Mouse (Mus musculus): ENCODE measurements around the gene Zbtb2.
"Not testable (repeated sequence)": the region's sequence is repeated elsewhere in the genome, so short reads cannot be mapped to it uniquely, and the experiment has no call there.

Gene Zbtb2

DNA sequence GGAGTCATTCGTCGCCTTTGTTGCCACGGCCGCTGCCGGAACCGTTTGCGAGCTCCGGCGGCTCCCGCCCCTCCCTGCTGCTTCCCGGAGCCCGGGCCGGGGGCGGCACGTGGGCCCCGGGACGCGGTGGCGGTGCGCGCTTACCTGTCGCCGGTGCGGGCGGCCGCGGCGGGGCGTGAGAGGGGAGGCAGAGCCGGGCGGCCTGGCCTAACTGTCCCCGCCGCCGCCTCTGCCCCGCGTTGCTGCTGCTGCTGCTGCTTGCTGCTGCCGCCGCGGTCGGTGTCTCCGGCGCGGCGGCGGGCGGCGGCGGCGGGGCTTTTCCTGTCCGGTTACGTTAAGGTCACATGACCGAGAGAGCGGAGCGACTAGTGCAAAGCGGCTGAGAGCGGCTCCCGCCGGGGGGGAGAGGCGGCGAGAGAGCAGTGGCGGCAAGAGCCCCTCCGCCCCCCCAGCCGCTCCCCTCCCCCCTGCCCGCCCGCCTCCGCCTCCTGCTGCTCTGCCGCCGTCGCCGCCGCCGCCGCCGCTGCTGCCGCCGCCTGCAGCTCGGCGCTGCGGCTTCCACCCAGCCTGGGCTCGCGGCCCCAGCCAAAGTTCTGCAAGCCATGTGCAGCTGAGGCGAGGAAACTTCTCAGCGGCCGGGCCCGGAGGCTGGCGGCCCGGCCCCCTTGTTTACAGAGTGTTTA is at the start of gene Zbtb2:
Zbtb2 (minus strand) TSS at position 408 of the 683 bp plus-strand sequence.
- DNase-seq: peak; percentile 82 to 85

DNA sequence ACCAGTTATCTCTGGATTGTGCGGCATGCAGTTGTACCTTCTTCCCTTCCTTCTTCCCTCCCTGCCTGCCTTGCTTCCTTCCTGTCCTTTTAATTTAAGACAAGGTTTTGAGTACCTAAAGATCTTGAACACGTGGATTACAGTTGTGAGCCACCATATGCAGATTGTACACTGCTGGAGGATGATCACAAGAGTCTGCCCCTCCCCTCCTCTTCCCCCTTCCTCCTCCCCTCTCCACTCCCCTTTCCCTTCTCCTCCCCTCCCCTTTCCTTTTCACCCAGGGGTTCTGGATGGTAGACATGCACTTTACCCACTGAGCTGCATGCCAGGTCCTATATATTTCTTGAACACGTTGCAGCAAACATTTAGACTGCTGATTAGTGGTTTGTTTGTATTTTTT is 47.5 kb upstream of the Zbtb2 start:
- no peak for DNase-seq

DNA sequence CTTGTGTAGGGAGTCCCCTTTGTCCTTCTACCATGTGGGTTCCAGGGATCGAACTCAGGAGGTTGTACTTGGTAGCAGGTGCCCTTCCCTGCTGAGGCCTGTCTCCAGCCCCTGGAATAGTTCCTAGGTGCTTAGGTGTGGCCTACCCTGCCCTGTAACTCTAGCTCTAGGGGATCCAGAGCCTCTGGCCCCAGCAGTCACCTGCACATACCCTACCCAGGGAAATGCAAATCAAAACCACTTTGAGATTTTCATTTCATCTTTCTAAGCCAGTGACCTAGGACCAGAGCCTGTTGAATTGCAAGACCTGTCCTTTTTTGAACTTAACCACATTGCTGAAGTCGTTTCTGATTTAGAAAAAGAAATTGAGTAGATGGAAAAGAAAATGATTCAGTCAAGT is 46.0 kb upstream of the Zbtb2 start:
- DNase-seq: not testable (repeated sequence)

DNA sequence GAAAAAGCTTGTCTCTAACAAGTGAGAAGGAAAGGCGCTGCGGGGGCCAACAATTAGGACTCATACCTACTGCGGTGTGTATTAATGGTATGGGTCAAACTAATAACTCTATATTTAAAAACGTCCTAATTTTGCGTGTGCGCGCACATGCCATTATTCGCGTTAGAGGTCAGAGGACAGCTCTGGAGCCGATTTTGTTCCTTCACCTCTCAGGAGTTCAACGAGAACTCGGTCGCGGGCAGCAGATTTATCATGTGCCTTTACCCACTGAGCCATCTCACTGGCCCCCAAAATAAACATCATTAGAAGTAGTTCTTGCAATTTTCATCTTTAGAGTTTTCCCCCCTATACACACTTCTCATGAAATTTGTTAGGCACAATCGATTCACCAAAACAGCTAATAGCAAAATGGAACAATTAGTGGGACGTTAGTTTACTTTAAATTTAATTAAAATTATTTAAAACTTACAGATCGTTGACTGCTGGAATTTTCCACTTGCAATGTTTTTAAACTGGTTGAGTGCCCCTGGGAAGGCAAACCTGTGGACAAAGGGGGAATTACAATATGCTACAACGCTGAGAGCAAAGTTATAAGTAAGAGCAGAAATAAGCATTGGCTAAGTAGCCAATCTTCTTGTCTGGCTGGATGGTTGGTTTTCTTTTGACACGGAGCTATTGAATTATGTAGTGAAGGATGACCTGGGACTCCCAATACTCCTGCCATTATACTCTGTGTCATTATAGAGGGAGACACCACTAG is 45.3 kb upstream of the Zbtb2 start:
- peak in 1 of 2 experiments; percentile 29 for DNase-seq

DNA sequence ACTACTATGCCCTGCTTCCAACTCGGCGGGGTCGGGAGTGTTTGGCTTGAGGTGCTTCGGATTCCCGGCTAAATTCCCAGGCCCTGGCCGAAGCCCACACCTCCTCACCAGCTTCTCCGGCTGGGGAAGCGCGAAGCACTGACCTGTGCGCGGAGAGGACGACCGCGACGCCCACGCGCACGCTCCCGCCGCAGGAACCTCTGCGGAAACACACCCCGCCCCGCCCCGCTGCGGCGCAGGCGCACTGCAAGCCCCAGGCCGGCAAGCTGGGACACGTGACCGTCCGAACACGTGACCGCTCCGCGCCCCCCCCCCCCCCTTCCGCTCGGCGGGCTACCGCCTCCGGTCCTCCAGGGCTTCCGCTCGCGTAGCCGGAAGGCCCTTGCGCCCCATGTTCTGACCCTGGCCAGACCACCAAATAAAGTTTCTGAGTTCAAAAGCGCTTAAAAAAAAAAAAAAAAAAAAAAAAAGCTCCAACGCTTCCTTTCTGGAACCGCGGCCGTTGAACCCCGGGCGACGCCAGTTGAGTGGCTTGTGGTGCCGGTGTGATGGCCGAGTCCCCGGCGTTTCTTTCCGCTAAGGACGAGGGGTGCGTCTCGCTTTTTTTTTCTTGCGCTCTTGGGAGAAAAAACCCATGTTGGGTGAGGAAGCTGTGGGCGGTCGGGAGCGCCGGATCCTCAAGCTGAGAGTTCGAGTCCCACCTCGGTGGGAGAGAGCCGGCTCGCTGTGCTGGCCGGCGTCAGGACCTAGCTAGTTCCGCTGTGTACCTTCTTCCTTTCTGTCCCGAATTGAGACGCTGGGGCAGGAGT is 44.4 kb upstream of the Zbtb2 start, which contains the start of the genes Rmnd1 and Armt1:
Rmnd1 (minus strand) TSS at position 266 of the 809 bp plus-strand sequence.
Armt1 (plus strand) TSS at position 345 of the 809 bp plus-strand sequence.
- DNase-seq: peak; percentile 98

DNA sequence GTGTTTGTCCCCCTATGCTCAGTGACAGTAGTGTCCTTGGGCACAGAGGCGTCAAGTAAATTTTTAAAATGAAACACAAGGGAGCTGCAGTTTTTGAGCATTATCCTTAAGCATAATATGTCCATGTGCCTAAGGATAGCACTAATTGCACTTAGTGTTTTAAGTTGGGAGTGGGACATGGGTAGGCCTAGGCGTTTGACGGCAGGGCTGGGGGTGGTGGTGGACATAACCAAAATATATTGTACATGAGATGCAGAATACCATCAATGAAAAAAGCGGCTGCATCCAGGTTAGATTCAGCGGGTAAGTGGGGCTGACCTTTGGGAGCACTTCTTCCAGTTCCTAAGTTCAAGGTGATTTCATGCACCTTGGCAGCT is 43.8 kb upstream of the Zbtb2 start:
- DNase-seq: no peak

DNA sequence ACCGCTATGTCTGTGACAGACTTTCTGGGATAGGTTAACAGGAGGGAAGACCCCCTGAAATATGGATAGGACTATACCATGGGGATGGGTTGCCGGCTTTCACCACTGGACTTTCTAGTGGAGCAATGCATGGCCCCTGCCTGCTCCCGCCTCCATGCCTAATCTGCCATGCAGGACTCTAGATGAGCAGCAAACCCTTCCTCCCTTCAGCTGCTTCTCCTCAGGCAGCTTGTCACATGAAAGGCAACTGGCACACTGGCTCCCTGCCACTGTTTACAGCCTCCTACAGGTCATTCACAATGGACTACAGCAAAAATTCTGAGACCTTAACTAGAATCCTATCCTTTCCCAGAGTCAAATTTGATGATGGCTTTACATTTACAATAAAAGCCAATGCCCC is 42.9 kb upstream of the Zbtb2 start:
- peak; percentile 73 to 79 for DNase-seq

DNA sequence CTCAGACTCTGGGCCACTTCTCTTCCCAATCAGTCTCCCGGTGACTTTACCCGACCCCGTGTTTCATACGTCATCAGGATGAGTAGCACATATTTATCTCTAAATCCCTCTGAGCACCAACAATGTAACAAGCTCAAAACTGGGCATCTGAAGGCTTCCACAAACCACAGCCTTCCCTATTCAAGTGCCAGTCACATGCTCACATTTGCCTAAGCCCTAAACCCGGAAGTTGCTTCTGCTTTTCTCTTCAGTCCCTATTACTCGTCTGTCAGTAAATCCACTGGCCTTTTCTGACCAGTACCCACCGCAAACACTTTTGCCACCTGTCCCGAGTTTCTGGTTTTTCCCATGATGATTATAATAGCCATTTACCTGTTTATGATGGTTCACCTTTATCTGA is 42.5 kb upstream of the Zbtb2 start:
- peak in 1 of 2 experiments; percentile 5 for DNase-seq

DNA sequence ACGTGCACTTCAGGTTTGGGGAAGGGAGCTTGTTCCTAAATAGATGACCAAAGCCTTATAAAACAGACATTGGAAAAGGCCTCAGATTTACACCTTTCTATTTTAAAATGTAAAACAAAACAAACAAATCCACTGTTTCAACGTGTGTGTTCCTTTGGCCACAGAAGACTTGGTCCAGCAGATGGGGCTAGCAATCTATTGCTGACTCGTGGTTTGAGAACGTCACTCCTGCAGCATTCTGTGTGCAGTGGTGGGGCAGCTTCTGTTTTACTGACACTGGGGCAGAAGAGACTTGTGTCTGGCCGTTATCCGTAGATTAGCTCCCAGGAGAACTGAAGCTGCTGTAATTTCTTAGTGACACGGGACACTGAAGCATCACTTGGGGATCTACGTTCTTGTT is 37.3 kb upstream of the Zbtb2 start:
- no peak for DNase-seq

DNA sequence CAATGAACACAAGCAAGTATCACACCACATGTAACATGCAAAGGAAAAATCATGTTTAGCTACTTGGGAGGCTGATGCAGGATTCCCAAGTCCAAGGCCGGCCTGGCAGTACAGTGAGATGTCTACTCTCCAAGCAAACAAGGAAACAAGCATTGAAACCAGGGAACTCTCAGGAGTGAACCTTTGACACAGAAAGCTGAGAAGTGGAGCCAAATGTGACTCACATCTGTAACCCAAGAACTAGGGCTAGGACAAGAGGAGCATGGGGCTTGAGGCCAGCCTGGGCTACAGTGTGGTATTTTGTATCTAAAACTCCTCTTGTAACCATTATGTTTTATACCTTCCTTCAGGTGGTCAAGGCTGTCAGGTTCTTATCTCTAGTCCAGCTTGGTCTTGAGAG is 19.3 kb upstream of the Zbtb2 start:
- no peak for DNase-seq

DNA sequence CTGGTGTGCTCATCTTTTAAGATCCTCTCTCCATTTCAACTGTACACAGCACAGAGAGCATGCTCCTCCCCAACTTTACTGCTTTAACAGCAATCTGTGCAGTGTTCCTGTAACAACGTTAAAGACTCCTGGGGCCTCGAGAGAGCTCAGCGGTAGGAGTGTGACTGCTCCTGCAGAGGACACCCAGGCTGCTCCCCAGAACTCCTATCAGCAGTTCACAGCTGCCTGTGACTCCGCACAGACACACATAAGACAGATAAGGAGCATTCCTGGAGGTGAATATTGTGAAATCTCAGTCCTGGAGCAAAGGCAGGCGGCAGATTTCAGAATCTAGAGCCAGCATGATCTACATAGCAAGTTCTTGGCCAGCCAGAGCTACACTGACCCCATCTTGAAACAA is 17.6 kb upstream of the Zbtb2 start:
- DNase-seq: no peak

DNA sequence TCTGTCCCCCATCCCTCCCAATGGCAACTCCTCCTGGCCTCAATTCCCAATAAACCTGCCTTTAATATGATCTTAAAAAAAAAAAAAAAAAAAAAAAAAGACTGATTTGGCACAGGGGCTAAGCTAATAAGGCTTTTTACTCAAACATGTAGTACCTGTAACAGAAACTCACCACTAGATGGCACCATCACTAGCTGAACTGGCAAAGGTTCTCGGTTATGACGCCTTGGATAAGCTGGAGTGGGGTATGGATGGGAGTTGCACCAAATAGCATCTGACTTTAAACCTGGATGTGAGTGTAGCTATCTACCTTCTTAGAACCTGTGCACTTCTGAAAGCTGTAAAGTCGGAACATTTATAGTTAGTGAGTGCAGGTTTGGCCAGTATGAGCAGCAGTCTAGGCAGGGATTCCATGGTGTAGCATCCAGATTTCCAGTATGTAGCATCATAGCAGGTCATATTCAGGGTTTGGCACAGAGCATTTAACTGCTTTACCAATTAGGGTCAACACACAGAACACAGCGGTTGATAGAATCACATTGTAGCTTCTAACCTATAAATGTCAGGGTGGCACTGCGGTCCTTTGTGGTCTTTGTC is 17.1 kb upstream of the Zbtb2 start:
- peak; percentile 76 to 89 for DNase-seq

DNA sequence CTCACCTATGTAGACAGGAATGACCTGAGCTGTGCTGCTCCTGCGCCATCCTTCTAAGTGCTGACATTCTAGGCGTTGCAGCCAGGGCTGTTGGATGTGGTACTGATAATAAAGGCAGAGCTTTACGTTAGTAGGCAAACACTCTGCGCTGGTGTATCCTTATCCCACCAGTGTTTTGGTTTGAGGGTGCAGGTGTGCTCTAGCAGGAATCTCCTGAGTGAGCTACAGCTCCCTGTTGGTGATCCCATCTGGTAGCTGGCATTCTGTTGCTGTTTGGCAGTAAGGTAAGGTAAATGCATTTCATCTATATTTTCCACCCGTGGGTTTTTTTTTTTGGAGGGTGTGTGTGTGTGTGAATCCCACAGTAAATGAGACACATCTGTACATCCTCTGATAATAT is 10.2 kb upstream of the Zbtb2 start:
- DNase-seq: no peak

DNA sequence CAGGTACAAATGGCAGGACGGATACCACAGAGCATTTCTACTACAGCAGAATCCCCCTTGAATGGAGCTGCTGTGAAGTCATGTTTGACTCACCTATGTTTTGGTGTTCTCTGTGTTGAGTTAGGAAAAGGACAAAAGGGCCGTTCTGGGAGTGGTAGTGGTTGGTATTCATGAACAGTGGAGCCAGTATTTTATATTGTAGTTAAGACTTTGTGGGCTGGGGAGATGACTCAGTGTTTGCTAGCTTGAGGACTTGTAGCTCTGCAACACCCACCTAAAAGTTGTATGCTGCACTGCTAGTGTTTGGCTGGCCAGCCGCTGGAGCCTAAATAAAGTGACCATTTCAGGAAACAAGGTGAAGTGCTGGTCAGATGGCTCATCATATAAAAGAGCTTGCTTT is 7.4 kb upstream of the Zbtb2 start:
- DNase-seq: no peak

DNA sequence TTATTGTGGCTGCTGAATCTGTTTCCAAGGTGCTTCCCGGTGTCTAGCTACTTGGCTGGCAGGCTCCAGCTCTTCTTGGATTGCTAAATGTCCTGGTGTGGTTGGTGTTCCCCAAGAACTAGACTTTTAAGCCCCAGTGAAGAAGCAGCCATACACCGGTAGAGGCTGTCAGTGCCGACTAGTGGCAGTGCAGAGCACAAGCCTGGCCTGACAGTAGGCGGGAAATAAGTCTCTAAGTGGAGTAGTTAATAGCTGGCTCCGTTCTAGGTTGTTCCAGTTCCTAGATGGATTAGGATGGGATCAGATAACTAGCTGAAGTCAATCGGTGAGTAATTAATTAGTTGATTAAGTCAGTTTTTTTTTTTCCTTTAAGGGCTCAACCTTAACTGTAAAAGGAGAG is 3.9 kb upstream of the Zbtb2 start:
- peak; percentile 42 to 51 for DNase-seq

DNA sequence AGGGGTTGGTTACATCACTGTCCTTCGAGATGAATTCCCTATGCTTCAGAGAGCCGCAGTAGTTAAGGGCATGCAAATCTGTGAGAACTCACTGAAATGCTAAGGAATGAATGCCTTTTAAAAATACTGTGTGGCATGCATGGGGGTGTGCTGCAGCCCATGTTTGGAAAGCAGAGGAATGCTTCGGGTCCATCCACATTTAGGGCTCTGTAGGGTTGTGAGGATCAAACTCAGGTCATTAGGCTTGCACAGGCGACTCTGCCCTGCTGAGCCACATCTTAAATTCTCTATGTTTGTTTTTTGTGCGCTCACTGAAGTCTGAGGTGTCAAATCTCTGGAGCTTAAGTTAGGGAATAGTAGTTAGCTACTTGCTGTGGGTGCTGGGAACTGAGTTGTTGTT is 3.2 kb upstream of the Zbtb2 start:
- no peak for DNase-seq

DNA sequence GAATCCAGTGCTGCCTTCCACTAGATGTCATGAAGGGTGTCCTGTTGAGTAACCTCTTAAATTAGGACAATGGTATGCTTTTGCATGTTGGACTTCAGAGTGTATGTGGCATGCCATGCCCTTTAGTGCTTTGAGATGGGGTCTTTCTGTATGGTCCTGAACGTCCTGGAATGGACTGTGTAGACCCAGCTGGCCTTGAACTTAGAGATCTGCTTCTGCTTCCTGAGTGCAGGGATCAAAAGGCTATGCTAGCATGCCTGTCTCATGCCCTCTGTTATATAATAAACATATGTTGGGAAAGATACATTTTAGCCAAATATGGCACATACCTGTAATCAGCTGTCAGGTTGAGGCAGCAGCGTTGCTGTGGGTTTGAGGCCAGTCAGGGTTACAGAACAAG is 2.6 kb upstream of the Zbtb2 start:
- DNase-seq: no peak

DNA sequence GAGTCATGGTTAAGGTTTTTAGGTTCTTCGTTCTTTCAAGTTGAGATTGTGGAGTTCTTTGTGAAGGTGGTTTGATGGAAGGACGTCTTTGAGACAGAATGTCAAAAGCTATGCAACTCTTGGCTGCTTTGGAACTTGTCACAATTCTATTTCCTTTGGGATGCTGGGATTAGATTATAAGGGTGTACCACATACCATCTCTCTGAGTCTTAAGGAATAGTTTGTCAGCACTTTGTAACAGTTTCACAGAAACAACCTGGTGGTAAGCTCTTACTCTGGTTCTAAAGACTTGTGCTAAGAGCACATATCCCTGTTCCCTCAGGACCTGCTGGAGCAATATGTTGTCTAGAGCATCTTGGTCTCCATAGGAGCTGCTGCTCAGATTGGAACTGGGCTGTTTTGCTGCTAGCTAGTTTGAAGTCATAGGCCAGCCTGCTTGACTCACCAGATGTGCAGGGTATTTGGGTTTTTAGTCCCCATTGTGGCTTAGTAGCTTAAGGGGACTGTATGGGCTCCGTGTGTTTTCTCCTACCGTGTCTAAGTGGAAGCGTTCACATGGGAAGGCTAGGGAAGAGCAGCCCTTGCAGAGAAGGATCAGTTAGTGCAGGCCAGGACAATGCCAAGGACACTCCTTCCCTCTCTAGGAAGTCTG is 1.7 kb upstream of the Zbtb2 start:
- no peak for DNase-seq

DNA sequence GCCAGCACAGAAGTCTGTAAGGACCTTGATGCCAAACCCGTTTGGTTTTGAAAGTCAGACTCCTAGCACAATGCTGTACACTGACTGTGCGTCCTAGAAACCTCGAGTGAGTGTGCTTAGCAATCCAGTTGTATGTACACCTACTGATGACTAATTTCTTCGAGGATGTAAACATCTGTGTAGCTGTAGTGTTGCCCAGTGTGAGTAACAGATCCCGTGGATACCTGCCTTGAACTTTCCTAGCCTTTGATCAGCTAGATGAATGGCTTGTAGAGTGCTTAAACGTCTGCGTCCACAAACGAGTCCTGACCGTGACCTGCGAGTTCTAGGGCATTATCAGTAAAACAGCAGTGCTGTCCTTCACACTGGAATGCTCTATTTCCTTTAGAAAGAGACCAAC is 1.1 kb upstream of the Zbtb2 start:
- DNase-seq: no peak

DNA sequence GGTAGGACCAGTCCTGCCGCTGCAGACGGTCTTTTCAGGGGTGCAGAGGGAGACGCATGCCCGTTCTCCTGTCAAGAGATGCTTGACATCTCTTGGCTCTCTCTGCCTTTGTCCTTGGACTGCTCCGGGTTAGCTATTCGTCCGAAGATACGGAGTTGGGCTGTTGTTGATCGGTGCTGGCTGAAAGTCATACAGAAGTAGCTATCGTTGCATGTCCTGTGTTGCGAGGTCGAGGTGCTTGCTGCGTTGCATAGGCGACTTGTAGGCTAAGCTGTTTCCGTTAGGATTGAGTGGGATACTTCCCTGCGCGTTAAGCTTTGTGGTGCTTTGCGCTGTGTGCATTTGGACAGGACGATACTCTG is 457 bp upstream of the Zbtb2 start:
- no peak for DNase-seq

DNA sequence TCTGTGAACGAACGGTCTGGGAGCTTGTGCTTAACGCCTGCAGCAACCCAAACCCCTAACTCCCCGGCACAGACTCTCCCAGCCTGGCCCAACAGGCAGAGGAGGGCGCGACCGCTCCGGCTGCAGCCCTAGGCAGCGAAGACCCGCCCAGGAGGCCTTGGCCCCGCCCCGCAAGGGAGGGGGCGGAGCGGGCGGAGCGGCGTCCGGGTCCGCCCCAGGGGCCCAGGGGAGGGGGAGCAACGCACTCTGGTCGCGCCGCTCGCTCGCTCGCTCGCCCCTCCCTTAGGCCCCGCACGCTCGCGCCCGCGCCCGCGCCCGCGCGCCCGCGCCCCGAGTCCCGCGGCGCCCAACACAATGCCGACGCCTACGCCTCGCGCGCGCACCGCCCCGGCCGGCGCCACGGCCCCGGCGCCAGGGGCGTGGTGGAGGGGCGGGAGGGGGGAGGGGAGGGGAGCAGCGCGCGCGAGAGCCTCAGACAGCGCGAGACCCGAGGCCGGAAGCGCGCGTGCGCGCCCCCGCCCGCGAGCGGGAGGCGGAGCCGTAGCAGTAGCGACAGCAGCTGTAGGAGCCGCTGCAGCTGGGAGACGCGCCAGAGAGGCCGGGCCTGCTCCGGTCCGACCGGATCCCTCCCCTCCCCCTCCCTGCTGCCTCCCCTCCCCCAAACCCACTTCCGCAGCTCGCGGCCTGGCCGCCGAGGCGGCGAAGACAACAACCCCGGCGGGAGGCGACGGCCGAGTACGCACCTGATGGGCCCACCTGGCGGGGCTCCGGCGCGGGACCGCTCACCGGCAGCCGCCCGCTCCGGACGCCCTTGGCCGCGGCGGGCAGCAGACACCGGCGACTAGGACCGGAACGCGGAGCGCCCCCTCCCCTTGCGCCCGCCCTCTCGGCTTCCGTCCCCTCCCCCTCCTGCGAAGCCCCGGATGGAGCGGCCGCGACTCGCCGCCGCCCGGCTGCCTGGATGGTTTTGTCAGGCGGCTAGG is 1.0 kb downstream of the Zbtb2 start:
- DNase-seq: peak; percentile 98
